Mouse (Mus musculus) liver, embryonic 16.5 days (tissue): ENCODE data around the gene Agpat4. TPM values are rescaled to one million over a fixed set of nuclear protein-coding genes. Genes with fewer than 3 reads are reported as not detected.
A peak's percentile ranks its signal among the peaks of the same experiment; 100 is the strongest.

Source experiments
- ATAC-seq: fragments of 200-750 bp; cut with Nextera tagmentation; 2 replicates; pipeline ENCODE4 v1.8.0; 2017; ENCODE audit warnings: low read depth, mild to moderate bottlenecking, moderate number of reproducible peaks, moderate library complexity
- H3K27ac ChIP-seq: fragments of 300-500 bp; sonication (generic); 2 replicates; pipeline ENCODE4 v1.5.1; 2014; ENCODE audit warnings: mild to moderate bottlenecking, low read length
- H3K27me3 ChIP-seq: fragments of 300-500 bp; sonication (generic); 2 replicates; pipeline ENCODE4 v1.6.1; 2014; ENCODE audit warnings: low read depth, low read length, mixed read lengths; ENCODE audit not compliant: control insufficient read depth, insufficient read depth
- H3K36me3 ChIP-seq: fragments of 300-500 bp; sonication (generic); 2 replicates; pipeline ENCODE4 v1.6.1; 2014; ENCODE audit warnings: mild to moderate bottlenecking; ENCODE audit not compliant: control insufficient read depth, insufficient read depth
- H3K4me1 ChIP-seq: fragments of 300-500 bp; sonication (generic); 2 replicates; pipeline ENCODE4 v1.6.1; 2014; ENCODE audit warnings: low read depth, low read length, mixed read lengths; ENCODE audit not compliant: control insufficient read depth
- H3K4me2 ChIP-seq: fragments of 300-500 bp; sonication (generic); 2 replicates; pipeline ENCODE4 v1.6.1; 2014; ENCODE audit warnings: low read depth, low read length, mixed read lengths
- H3K4me3 ChIP-seq: fragments of 300-500 bp; sonication (generic); 2 replicates; pipeline ENCODE4 v1.5.1; 2014; ENCODE audit warnings: low read depth, mild to moderate bottlenecking, low read length
- H3K9ac ChIP-seq: fragments of 300-500 bp; sonication (generic); 2 replicates; pipeline ENCODE4 v1.6.1; 2014; ENCODE audit warnings: low read depth, low read length
- H3K9me3 ChIP-seq: fragments of 300-500 bp; sonication (generic); replicated peaks from 2 replicates; pipeline ENCODE4 v1.6.1; 2016; ENCODE audit warnings: low read length; ENCODE audit not compliant: control insufficient read depth
- WGBS: fragments of 180-500 bp; shearing (Covaris S2); extraction: QIAGEN DNeasy Blood & Tissue Kit; methylation state at CpG from one replicate; pipeline ENCODE4 v1.1.7; 2014; ENCODE audit not compliant: insufficient replicate concordance; 5-methylcytosine and 5-hydroxymethylcytosine counted together
- polyA plus RNA-seq: library from polyadenylated mRNA; unstranded; fragments of >200 nt; fragmentation: Nextera tagmentation; extraction: Ambion mirVana; gene quantifications from 2 replicates; pipeline ENCODE4 v1.2.1, GENCODE M21; 2015

Agpat4 gene
- polyA plus RNA-seq, 1 experiment from 2014 or later = 27.2 TPM

- Histone ChIP-seq H3K36me3 (peaks cover 7% of the 10 kb centered on the region; the same call in 1 of the 2 replicates), H3K4me3 (no peak overlapping the region), H3K4me2 (no peak overlapping the region), H3K9ac (no peak overlapping the region), H3K4me1 (no peaks in the 10 kb centered on the region), H3K27ac (no peak overlapping the region), H3K27me3 (no peaks in the 10 kb centered on the region), H3K9me3 (no peaks in the 10 kb centered on the region)
- ATAC-seq = no peak
- 58% methylated on average over 1 of the region's 1 CpGs for WGBS
Observed at GRCm38 (mm10) chr17:12225227-12225626, 106.7 kb downstream of the Agpat4 start.

- no peaks in the 10 kb centered on the region for H3K4me1 ChIP-seq
- no peak overlapping the region for H3K9ac ChIP-seq
- ATAC-seq = peak; percentile 9; the same call in 1 of the 2 replicates
- no peak overlapping the region for H3K4me3 ChIP-seq
- no peaks in the 10 kb centered on the region for H3K9me3 ChIP-seq
- WGBS = 66% methylated on average over 12 of the region's 12 CpGs
- H3K27ac ChIP-seq = no peak overlapping the region
- H3K4me2 ChIP-seq = no peak overlapping the region
- H3K36me3 ChIP-seq = peaks cover 2% of the 10 kb centered on the region; the same call in 1 of the 2 replicates
- no peaks in the 10 kb centered on the region for H3K27me3 ChIP-seq
Observed at GRCm38 (mm10) chr17:12226551-12226950, 108.0 kb downstream of the Agpat4 start.

GRCm38 (mm10) chr17:12228001-12228400 is 109.5 kb downstream of the Agpat4 start:
- H3K36me3 ChIP-seq = no peaks in the 10 kb centered on the region; the same call in none of the 2 replicates
- H3K4me2 ChIP-seq = no peak overlapping the region
- H3K27ac ChIP-seq = no peak overlapping the region
- no peak overlapping the region for H3K4me3 ChIP-seq
- H3K9me3 ChIP-seq = no peaks in the 10 kb centered on the region
- H3K4me1 ChIP-seq = no peaks in the 10 kb centered on the region
- 77% methylated on average over 10 of the region's 10 CpGs for WGBS
- no peak for ATAC-seq
- H3K9ac ChIP-seq = no peak overlapping the region
- H3K27me3 ChIP-seq = no peaks in the 10 kb centered on the region

GRCm38 (mm10) chr17:12228471-12228870 is 110.0 kb downstream of the Agpat4 start:
- H3K4me3 ChIP-seq = no peak overlapping the region
- H3K4me2 ChIP-seq = no peak overlapping the region
- H3K27me3 ChIP-seq = no peaks in the 10 kb centered on the region
- H3K36me3 ChIP-seq = no peaks in the 10 kb centered on the region; the same call in none of the 2 replicates
- no peaks in the 10 kb centered on the region for H3K9me3 ChIP-seq
- no peaks in the 10 kb centered on the region for H3K4me1 ChIP-seq
- H3K27ac ChIP-seq = no peak overlapping the region
- no peak overlapping the region for H3K9ac ChIP-seq
- 83% methylated on average over 7 of the region's 7 CpGs for WGBS
- no peak for ATAC-seq

- H3K36me3 ChIP-seq = no peaks in the 10 kb centered on the region; the same call in none of the 2 replicates
- H3K4me2 ChIP-seq = no peak overlapping the region
- no peaks in the 10 kb centered on the region for H3K27me3 ChIP-seq
- no peak overlapping the region for H3K27ac ChIP-seq
- no peak overlapping the region for H3K4me3 ChIP-seq
- H3K9me3 ChIP-seq = no peaks in the 10 kb centered on the region
- no peak overlapping the region for H3K9ac ChIP-seq
- WGBS = 76% methylated on average over 9 of the region's 9 CpGs
- no peak for ATAC-seq
- no peaks in the 10 kb centered on the region for H3K4me1 ChIP-seq
Observed at GRCm38 (mm10) chr17:12229756-12230155, 111.3 kb downstream of the Agpat4 start.

- ATAC-seq = no peak
- no peaks in the 10 kb centered on the region for H3K9me3 ChIP-seq
- no peak overlapping the region for H3K4me2 ChIP-seq
- H3K4me1 ChIP-seq = no peaks in the 10 kb centered on the region
- no peak overlapping the region for H3K9ac ChIP-seq
- H3K27ac ChIP-seq = no peak overlapping the region
- H3K36me3 ChIP-seq = no peaks in the 10 kb centered on the region; the same call in none of the 2 replicates
- H3K4me3 ChIP-seq = no peak overlapping the region
- H3K27me3 ChIP-seq = no peaks in the 10 kb centered on the region
- WGBS = 81% methylated on average over 6 of the region's 6 CpGs
Observed at GRCm38 (mm10) chr17:12230167-12230566, 111.7 kb downstream of the Agpat4 start.

- Histone ChIP-seq H3K27me3 (no peaks in the 10 kb centered on the region), H3K9ac (no peak overlapping the region)
- no peak for ATAC-seq
Observed at GRCm38 (mm10) chr17:12231087-12231486, 112.6 kb downstream of the Agpat4 start.

GRCm38 (mm10) chr17:12232724-12233123 is 114.2 kb downstream of the Agpat4 start:
- ATAC-seq = no peak
- Histone ChIP-seq H3K4me2 (no peak overlapping the region), H3K4me1 (no peaks in the 10 kb centered on the region), H3K9ac (no peak overlapping the region), H3K4me3 (no peak overlapping the region), H3K36me3 (no peaks in the 10 kb centered on the region; the same call in none of the 2 replicates), H3K27ac (no peak overlapping the region), H3K9me3 (no peaks in the 10 kb centered on the region), H3K27me3 (no peaks in the 10 kb centered on the region)
- 78% methylated on average over 6 of the region's 6 CpGs for WGBS

More at GRCm38 (mm10) chr17:12231087-12231486, 112.6 kb downstream of the Agpat4 start:
- no peaks in the 10 kb centered on the region for H3K4me1 ChIP-seq
- no peaks in the 10 kb centered on the region; the same call in none of the 2 replicates for H3K36me3 ChIP-seq
- H3K9me3 ChIP-seq = no peaks in the 10 kb centered on the region
- H3K4me3 ChIP-seq = no peak overlapping the region
- 76% methylated on average over 7 of the region's 7 CpGs for WGBS
- no peak overlapping the region for H3K27ac ChIP-seq
- H3K4me2 ChIP-seq = no peak overlapping the region

- no peak overlapping the region for H3K4me2 ChIP-seq
- WGBS = 84% methylated on average over 3 of the region's 3 CpGs
- ATAC-seq = no peak
Observed at GRCm38 (mm10) chr17:12240701-12241100, 122.2 kb downstream of the Agpat4 start.

More at GRCm38 (mm10) chr17:12240701-12241100, 122.2 kb downstream of the Agpat4 start:
- no peak overlapping the region for H3K27ac ChIP-seq
- no peaks in the 10 kb centered on the region for H3K4me1 ChIP-seq
- no peak overlapping the region for H3K9ac ChIP-seq
- no peaks in the 10 kb centered on the region for H3K27me3 ChIP-seq
- H3K36me3 ChIP-seq = no peaks in the 10 kb centered on the region; the same call in none of the 2 replicates
- H3K9me3 ChIP-seq = no peaks in the 10 kb centered on the region
- H3K4me3 ChIP-seq = no peak overlapping the region
